Mouse (Mus musculus) spleen, postnatal 36 days (tissue): Measurements from ENCODE around the gene Prr27.

Experiments used
- DNase-seq, 2 experiments: peaks; one replicate each; pipeline ENCODE4 v3.0.0; 2022; ENCODE audit warnings: low spot score in 2 of 2, mixed read lengths in 1 of 2

Gene Prr27

DNA sequence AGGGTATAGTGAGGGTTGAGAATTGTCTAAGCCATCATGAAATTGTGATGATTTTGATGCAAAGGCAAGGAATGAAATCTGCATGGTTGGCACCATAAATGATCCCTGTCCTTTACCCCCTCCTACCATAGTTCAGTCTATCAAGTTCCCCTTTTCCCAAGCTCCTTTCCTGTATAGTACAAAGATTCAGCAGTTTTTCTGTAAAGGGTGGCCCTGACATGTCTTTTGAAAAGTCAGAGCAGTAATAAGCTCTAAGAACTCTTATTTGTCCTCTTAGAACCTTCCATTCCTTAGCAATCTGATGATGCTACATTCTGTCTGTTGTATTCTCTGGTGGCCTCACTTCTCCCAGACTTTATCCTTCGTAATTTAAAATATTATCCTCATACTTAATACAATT lies at the start of gene Prr27:
Prr27 (plus strand) TSS at position 301 of the 400 bp plus-strand sequence.
- no peak for DNase-seq

DNA sequence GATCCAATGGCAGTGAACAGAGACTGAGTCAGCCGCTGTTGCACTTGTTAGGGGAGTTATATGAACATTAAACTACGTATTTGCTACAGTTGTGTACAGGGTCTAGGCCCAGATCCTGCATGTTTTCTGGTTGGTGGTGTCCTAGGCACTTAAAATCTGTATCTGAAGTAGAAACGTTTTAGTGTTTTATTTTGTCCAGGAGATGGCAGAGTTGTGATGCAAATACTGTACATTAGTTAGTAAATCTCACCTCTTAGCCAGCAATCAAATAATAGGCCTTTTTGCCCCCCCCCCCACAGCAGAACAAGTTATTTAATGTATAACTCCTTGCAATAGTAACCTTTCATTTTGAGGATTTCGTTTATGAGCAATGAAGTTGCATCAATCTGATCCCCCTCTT lies 42.8 kb upstream of the Prr27 start:
- DNase-seq: no peak

DNA sequence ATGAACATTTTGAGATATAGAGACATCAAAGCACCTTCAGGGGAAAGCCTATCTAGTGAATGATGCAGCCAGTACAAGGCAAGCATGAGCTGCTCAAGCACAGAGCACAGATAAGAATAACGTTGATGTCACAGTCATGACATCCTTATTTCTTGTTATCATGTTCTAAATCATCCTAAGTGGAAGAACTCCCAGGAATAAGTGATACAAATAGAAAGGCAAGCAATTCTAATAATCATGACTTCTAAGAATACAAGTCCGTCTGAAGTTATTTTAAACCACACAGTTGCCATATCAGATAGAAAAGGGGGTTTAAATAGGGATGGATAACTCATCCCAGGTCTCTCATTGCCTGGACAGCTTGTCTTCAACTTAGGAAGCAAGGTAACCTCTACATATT lies 17.7 kb upstream of the Prr27 start, which contains the start of gene Csn1s2b:
Csn1s2b (plus strand) TSS at position 301 of the 400 bp plus-strand sequence.
- DNase-seq: no peak

DNA sequence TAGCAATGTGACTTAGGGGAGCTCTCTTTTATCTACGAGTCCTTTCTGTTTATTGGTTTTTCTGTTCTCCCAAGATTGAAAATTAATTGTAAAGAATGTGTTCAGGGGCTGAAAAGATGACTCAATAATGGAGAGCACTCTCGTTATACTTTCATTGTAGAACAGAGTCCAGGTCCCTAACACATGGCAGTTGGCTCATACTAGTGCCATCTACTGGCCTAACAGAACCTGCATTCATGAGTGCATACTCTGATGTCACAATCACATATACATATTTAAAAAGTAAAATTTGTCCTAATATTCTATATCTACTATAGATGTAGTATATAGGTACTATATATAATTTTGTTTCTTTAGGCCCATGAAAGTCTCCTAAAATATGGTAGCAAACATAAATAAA lies 16.2 kb upstream of the Prr27 start:
- no peak for DNase-seq

DNA sequence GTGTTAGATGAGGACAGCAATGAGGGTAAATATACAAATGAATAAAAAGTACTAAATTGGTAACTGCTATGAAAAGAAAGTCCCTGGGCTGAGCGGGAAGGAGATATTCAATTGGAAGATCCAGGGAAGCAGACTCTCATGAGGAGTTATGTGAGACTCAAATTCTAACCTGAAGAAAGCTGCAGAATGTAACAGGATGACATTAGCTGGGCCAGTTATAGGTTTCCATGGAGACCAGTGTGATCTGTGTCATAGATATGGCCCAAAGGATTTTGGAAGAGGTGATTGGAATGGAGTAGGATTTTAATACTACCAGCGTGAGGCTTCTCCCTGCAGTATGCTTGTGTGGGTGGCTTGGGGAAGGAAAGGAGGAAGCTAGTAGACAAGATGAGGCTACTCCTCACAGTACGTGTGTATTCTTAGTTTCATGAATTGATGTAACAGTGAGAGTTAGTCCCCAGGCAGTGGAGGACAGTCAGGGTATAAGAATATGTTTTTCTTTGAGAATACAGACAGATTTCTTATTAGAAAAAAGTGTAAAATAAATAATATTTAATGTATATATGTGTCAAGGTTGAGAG lies 29.7 kb downstream of the Prr27 start:
- DNase-seq: no peak

DNA sequence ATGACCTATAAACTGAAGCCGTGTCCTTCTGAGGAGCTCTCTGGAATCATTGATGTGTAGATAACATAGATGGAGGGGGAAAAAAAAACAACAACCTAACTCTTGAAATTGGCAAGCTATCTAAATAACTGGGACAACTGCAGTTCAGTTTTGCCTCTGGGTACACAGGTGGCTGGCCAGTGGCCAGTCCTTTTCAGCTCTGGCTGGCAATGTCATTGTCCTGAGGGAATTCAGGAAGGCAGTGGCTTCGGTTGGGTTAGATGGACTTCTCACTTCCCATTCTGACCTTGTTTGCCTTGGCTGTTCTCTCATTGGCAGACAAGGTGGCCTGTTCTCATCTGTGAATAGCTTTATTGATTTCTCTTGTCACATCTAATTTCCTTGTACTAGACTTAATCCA lies 44.6 kb downstream of the Prr27 start:
- DNase-seq: no peak

DNA sequence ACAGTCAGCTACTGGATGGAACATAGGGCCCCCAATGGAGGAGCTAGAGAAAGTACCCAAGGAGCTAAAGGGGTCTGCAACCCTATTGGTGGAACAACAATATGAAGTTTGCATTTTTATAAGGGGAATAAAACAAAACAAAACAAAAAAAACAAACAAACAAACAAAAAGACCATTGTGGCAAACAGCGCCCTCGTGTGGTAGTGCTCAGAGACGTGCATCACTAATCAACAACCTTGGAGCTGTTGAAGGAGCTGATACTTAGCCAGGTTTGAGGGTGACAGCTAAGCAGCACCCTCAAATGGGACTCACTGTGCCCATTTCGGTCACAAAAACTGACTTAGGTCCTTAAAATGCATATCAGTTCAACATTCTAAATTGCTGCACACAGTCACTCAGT lies 45.9 kb downstream of the Prr27 start:
- no peak for DNase-seq

DNA sequence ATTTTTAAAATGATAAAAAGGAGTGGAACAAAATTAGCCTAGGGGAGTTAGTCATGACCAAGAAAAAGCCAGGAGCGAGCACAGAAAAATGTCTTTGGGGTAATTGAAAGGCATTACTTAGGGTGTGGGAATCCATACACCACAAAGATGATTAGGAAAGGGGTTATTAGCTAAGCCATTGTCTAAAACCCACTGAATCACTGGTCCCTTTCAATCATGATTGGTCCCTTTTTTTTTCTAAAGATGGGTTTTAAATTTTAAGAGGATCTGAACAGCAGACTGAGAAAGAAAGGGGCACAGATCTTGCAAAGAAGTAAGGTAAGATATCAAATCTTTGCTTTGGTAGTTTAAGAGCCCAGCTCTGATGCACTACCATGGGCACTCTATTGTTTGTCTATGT lies 59.2 kb downstream of the Prr27 start, which contains the start of gene Odam:
Odam (plus strand) TSS at position 301 of the 400 bp plus-strand sequence.
- no peak for DNase-seq
